Mouse (Mus musculus) embryonic facial prominence, embryonic 12.5 days (tissue): ENCODE results near the gene Slc25a17. TPM values are rescaled to one million over a fixed set of nuclear protein-coding genes. Genes with fewer than 3 reads are reported as not detected.

Source experiments
- ATAC-seq: fragments of 200-750 bp; cut with Nextera tagmentation; 2 replicates; pipeline ENCODE4 v1.8.0; 2017; ENCODE audit not compliant: insufficient number of reproducible peaks, insufficient read depth, low FRiP score, low TSS enrichment
- H3K27ac ChIP-seq: fragments of 300-500 bp; sonication (generic); 2 replicates; pipeline ENCODE4 v1.5.1; 2016; ENCODE audit warnings: mild to moderate bottlenecking
- H3K27me3 ChIP-seq: fragments of 300-500 bp; sonication (generic); 2 replicates; pipeline ENCODE4 v1.6.1; 2016; ENCODE audit warnings: mild to moderate bottlenecking, moderate library complexity
- H3K36me3 ChIP-seq: fragments of 300-500 bp; sonication (generic); 2 replicates; pipeline ENCODE4 v1.6.1; 2016; ENCODE audit warnings: mild to moderate bottlenecking
- H3K4me1 ChIP-seq: fragments of 300-500 bp; sonication (generic); 2 replicates; pipeline ENCODE4 v1.6.1; 2016
- H3K4me2 ChIP-seq: fragments of 300-500 bp; sonication (generic); replicated peaks from 2 replicates; pipeline ENCODE4 v1.6.1; 2016; ENCODE audit warnings: mild to moderate bottlenecking, moderate library complexity
- H3K4me3 ChIP-seq: fragments of 300-500 bp; sonication (generic); 2 replicates; pipeline ENCODE4 v1.5.1; 2016; ENCODE audit warnings: mild to moderate bottlenecking
- H3K9ac ChIP-seq: fragments of 300-500 bp; sonication (generic); 2 replicates; pipeline ENCODE4 v1.6.1; 2016; ENCODE audit warnings: mild to moderate bottlenecking, moderate library complexity
- H3K9me3 ChIP-seq: fragments of 300-500 bp; sonication (generic); 2 replicates; pipeline ENCODE4 v1.6.1; 2016; ENCODE audit warnings: mild to moderate bottlenecking, moderate library complexity
- WGBS: fragments of 180-500 bp; shearing (Covaris S2); methylation state at CpG from one replicate; pipeline ENCODE4 v1.1.7; 2016; 5-methylcytosine and 5-hydroxymethylcytosine counted together
- polyA plus RNA-seq: library from polyadenylated mRNA; unstranded; fragments of >200 nt; fragmentation: Nextera tagmentation; extraction: Ambion mirVana; gene quantifications from 2 replicates; pipeline ENCODE4 v1.2.1, GENCODE M21; 2016

Gene Slc25a17
- polyA plus RNA-seq, 1 experiment from 2014 or later, result 112 TPM

GRCm38 (mm10) chr15:81319462-81319861 lies 41.1 kb downstream of the Slc25a17 start:
- Histone ChIP-seq H3K27ac (no peak overlapping the region), H3K4me1 (no peaks in the 10 kb centered on the region), H3K9ac (no peak overlapping the region), H3K36me3 (peaks cover 58% of the 10 kb centered on the region), H3K27me3 (no peaks in the 10 kb centered on the region), H3K4me3 (no peak overlapping the region), H3K9me3 (0 out of 2 replicates have a peak, but pooled peaks cover 3% of the 10 kb centered on the region), H3K4me2 (no peak overlapping the region)
- WGBS, result 92% methylated on average over 9 of the region's 9 CpGs
- ATAC-seq, result no peak

GRCm38 (mm10) chr15:81313928-81314327 lies 46.7 kb downstream of the Slc25a17 start:
- Histone ChIP-seq H3K4me1 (no peaks in the 10 kb centered on the region), H3K27ac (no peak overlapping the region), H3K9me3 (0 out of 2 replicates have a peak, but pooled peaks cover 3% of the 10 kb centered on the region), H3K36me3 (peaks cover 13% of the 10 kb centered on the region), H3K27me3 (no peaks in the 10 kb centered on the region), H3K4me2 (no peak overlapping the region), H3K9ac (no peak overlapping the region), H3K4me3 (no peak overlapping the region)
- WGBS, result 94% methylated on average over 3 of the region's 3 CpGs
- no peak for ATAC-seq

GRCm38 (mm10) chr15:81311026-81311425 lies 49.6 kb downstream of the Slc25a17 start:
- Histone ChIP-seq H3K27ac (no peak overlapping the region), H3K27me3 (no peaks in the 10 kb centered on the region), H3K36me3 (0 out of 2 replicates have a peak, but pooled peaks cover 3% of the 10 kb centered on the region), H3K4me2 (no peak overlapping the region), H3K4me1 (no peaks in the 10 kb centered on the region), H3K9me3 (no peaks in the 10 kb centered on the region), H3K9ac (no peak overlapping the region), H3K4me3 (no peak overlapping the region)
- ATAC-seq, result no peak
- WGBS, result 61% methylated on average over 6 of the region's 6 CpGs

- Histone ChIP-seq H3K4me1 (no peaks in the 10 kb centered on the region), H3K4me3 (no peak overlapping the region), H3K9ac (no peak overlapping the region), H3K4me2 (no peak overlapping the region), H3K27me3 (no peaks in the 10 kb centered on the region), H3K9me3 (no peaks in the 10 kb centered on the region), H3K36me3 (0 out of 2 replicates have a peak, but pooled peaks cover 2% of the 10 kb centered on the region), H3K27ac (no peak overlapping the region)
- WGBS, result 92% methylated on average over 9 of the region's 9 CpGs
- ATAC-seq, result no peak
Observed at GRCm38 (mm10) chr15:81310353-81310752, 50.3 kb downstream of the Slc25a17 start.

- 93% methylated on average over 7 of the region's 7 CpGs for WGBS
- no peaks in the 10 kb centered on the region for H3K4me1 ChIP-seq
- H3K9ac ChIP-seq, result no peak overlapping the region
- no peak for ATAC-seq
- no peak overlapping the region for H3K4me2 ChIP-seq
- H3K27me3 ChIP-seq, result no peaks in the 10 kb centered on the region
- H3K9me3 ChIP-seq, result no peaks in the 10 kb centered on the region
- no peak overlapping the region for H3K27ac ChIP-seq
- no peaks in the 10 kb centered on the region for H3K36me3 ChIP-seq
- no peak overlapping the region for H3K4me3 ChIP-seq
Observed at GRCm38 (mm10) chr15:81308038-81308437, 52.6 kb downstream of the Slc25a17 start.

GRCm38 (mm10) chr15:81306501-81306900 lies 54.1 kb downstream of the Slc25a17 start:
- Histone ChIP-seq H3K9ac (no peak overlapping the region), H3K9me3 (no peaks in the 10 kb centered on the region), H3K36me3 (no peaks in the 10 kb centered on the region), H3K4me1 (no peaks in the 10 kb centered on the region), H3K27me3 (no peaks in the 10 kb centered on the region), H3K4me3 (no peak overlapping the region), H3K4me2 (no peak overlapping the region), H3K27ac (no peak overlapping the region)
- no peak for ATAC-seq
- WGBS, result 89% methylated on average over 6 of the region's 6 CpGs

GRCm38 (mm10) chr15:81305035-81305434 lies 55.6 kb downstream of the Slc25a17 start:
- Histone ChIP-seq H3K36me3 (no peaks in the 10 kb centered on the region), H3K4me1 (no peaks in the 10 kb centered on the region), H3K27me3 (no peaks in the 10 kb centered on the region), H3K9ac (no peak overlapping the region), H3K9me3 (no peaks in the 10 kb centered on the region), H3K27ac (no peak overlapping the region), H3K4me2 (no peak overlapping the region), H3K4me3 (no peak overlapping the region)
- no peak for ATAC-seq
- 52% methylated on average over 8 of the region's 8 CpGs for WGBS

GRCm38 (mm10) chr15:81304006-81304405 lies 56.6 kb downstream of the Slc25a17 start:
- whole genome bisulfite sequencing, result 92% methylated on average over 7 of the region's 7 CpGs
- H3K36me3 ChIP-seq, result no peaks in the 10 kb centered on the region
- H3K4me1 ChIP-seq, result no peaks in the 10 kb centered on the region
- H3K27me3 ChIP-seq, result no peaks in the 10 kb centered on the region
- no peaks in the 10 kb centered on the region for H3K9me3 ChIP-seq
- no peak overlapping the region for H3K9ac ChIP-seq
- ATAC-seq, result no peak
- H3K4me3 ChIP-seq, result no peak overlapping the region
- no peak overlapping the region for H3K27ac ChIP-seq
- H3K4me2 ChIP-seq, result no peak overlapping the region

GRCm38 (mm10) chr15:81302151-81302808 lies 58.3 kb downstream of the Slc25a17 start:
- no peak for ATAC-seq
- no peak overlapping the region for H3K4me3 ChIP-seq
- no peak overlapping the region for H3K4me2 ChIP-seq
- H3K4me1 ChIP-seq, result no peaks in the 10 kb centered on the region
- no peak overlapping the region for H3K27ac ChIP-seq
- H3K27me3 ChIP-seq, result no peaks in the 10 kb centered on the region
- no peaks in the 10 kb centered on the region for H3K9me3 ChIP-seq
- no peaks in the 10 kb centered on the region for H3K36me3 ChIP-seq
- 72% methylated on average over 13 of the region's 13 CpGs for WGBS
- H3K9ac ChIP-seq, result no peak overlapping the region

- no peaks in the 10 kb centered on the region for H3K36me3 ChIP-seq
- no peak overlapping the region for H3K27ac ChIP-seq
- no peak overlapping the region for H3K4me3 ChIP-seq
- H3K9me3 ChIP-seq, result no peaks in the 10 kb centered on the region
- no peaks in the 10 kb centered on the region for H3K27me3 ChIP-seq
- no peak overlapping the region for H3K4me2 ChIP-seq
- no peak for ATAC-seq
- H3K4me1 ChIP-seq, result no peaks in the 10 kb centered on the region
- 64% methylated on average over 16 of the region's 16 CpGs for WGBS
- no peak overlapping the region for H3K9ac ChIP-seq
Observed at GRCm38 (mm10) chr15:81301193-81302070, 59.2 kb downstream of the Slc25a17 start.

- Histone ChIP-seq H3K36me3 (no peaks in the 10 kb centered on the region), H3K27ac (no peak overlapping the region), H3K9ac (no peak overlapping the region), H3K9me3 (no peaks in the 10 kb centered on the region), H3K4me1 (no peaks in the 10 kb centered on the region), H3K4me2 (no peak overlapping the region), H3K4me3 (no peak overlapping the region), H3K27me3 (no peaks in the 10 kb centered on the region)
- WGBS, result 50% methylated on average over 3 of the region's 3 CpGs
- no peak for ATAC-seq
Observed at GRCm38 (mm10) chr15:81300520-81301069, 60.0 kb downstream of the Slc25a17 start.

- H3K9ac ChIP-seq, result no peak overlapping the region
- WGBS, result 86% methylated on average over 4 of the region's 4 CpGs
- no peaks in the 10 kb centered on the region for H3K27me3 ChIP-seq
- H3K27ac ChIP-seq, result no peak overlapping the region
- H3K4me1 ChIP-seq, result no peaks in the 10 kb centered on the region
- no peaks in the 10 kb centered on the region for H3K36me3 ChIP-seq
- no peak for ATAC-seq
- no peak overlapping the region for H3K4me3 ChIP-seq
- no peaks in the 10 kb centered on the region for H3K9me3 ChIP-seq
- no peak overlapping the region for H3K4me2 ChIP-seq
Observed at GRCm38 (mm10) chr15:81299549-81299948, 61.1 kb downstream of the Slc25a17 start.
